Mouse (Mus musculus) liver, adult 2 months (tissue): ENCODE results near the gene Klf15.

Source experiments
- CTCF ChIP-seq: fragments of 200-500 bp; IDR thresholded peaks from 2 replicates; pipeline ENCODE4 v1.5.1; 2011; ENCODE audit warnings: low read depth, low read length, control low read depth
- POLR2A ChIP-seq: fragments of 200-500 bp; IDR thresholded peaks from 2 replicates; pipeline ENCODE4 v1.6.1; 2011; ENCODE audit warnings: low read length, control low read depth; ENCODE audit not compliant: insufficient read depth; ENCODE audit errors: extremely low read depth

GRCm38 (mm10) chr6:90450179-90450578 is 12.2 kb upstream of the Klf15 start:
- peak; percentile 91 for TF ChIP-seq CTCF
- no peak for TF ChIP-seq POLR2A
